Mouse (Mus musculus): Measurements from ENCODE around the gene Tigd3. TPM values are rescaled to one million over a fixed set of nuclear protein-coding genes. Genes with fewer than 3 reads are reported as not detected.

Tigd3 gene
- polyA plus RNA-seq, 1 experiment from 2014 or later, result 10.7 TPM

DNA sequence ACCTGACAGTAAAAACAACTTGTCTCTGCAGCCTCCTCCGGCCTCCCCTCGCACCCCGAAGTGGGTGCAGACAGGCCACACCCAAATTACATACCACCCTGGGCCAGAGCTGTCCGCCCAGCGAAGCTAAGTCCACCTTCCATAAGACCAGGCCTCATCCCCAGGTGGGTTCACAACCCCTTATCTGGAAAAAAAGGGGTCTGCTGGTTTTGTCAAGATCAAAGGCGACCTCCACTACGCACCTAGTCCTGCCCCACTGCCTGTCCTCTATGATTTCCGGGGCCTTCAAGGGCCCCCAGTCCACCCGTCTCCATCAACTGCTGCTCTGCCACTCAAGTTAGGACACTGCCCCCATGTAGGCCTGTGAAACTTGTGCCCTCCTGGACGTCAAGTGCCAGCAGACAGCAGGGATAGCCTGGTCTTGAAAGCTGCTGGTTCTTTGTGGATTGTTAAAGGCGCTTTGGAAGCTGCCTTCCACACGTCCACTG is 49.1 kb downstream of the Tigd3 start:
- H3K4me1 ChIP-seq (replicated peaks; ENCODE audit: control insufficient read depth, insufficient read depth, low read length), result peaks cover 58% of the 10 kb centered on the region
- DNase-seq (ENCODE audit: low spot score), result no peak
- H3K27ac ChIP-seq (ENCODE audit: low read depth, low read length), result peak overlapping the region; percentile 97; the same call in 1 of the 2 replicates
- WGBS, result 79% methylated on average over 12 of the region's 12 CpGs
- H3K9ac ChIP-seq (ENCODE audit: low read length), result peak overlapping the region; percentile 1; the same call in 1 of the 2 replicates
- H3K36me3 ChIP-seq (ENCODE audit: control insufficient read depth, insufficient read depth, low read length), result no peaks in the 10 kb centered on the region
- H3K4me3 ChIP-seq (ENCODE audit: low read depth, low read length), result no peak overlapping the region
- H3K9me3 ChIP-seq (ENCODE audit: control insufficient read depth, low read length), result no peaks in the 10 kb centered on the region
- no peak for ATAC-seq (replicated peaks; ENCODE audit: low FRiP score)
- peak overlapping the region; percentile 54 for H3K4me2 ChIP-seq (ENCODE audit: low read depth, low read length, severe bottlenecking)
- no peaks in the 10 kb centered on the region for H3K27me3 ChIP-seq (ENCODE audit: control insufficient read depth, insufficient read depth, low read length)

DNA sequence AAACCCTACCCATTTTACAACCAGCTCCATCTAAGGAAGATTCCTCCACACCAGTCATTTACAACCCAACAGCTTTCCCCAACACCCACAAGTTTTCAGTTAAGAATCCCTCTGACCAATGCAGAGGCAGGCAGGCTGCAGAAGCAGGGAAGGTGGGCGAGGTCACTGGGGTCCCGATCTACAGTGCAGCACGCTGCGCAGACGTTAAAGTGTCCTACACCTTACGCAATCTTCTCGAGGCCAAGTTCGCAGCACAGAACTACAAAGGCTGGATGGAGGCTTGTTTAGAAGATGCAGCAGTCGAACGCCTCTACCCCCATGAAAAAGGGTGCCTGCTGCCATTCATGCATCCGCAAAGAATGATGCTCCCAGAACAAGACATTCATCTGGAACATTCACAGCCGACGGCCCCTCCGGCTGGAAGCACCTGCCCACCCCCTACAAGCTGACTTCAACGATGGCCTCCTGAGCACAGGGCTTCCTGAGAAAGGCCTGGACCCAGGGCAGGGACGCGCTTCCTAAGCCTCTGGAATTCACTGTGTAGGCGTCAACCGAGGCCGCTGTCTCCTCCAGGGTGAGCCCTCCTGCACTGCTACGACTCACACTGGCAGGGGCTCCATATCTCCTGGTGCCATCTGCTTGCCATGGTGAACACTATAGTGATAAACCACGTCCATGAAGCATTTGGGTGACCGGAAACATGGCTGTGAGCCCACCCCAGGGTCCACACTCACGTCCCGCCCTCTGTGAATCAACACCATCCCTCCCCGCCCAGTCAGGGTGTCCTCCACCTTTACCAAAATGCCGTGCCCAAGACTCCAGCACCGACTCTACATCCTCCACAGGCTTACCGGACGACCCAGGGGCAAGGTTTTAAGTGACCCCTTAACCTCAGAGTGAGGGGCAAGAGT is 49.9 kb downstream of the Tigd3 start:
- H3K4me1 ChIP-seq (replicated peaks; ENCODE audit: control insufficient read depth, insufficient read depth, low read length), result peaks cover 53% of the 10 kb centered on the region
- H3K27me3 ChIP-seq (ENCODE audit: control insufficient read depth, insufficient read depth, low read length), result no peaks in the 10 kb centered on the region
- DNase-seq (ENCODE audit: low spot score) (no peak), ATAC-seq (replicated peaks; ENCODE audit: low FRiP score) (no peak)
- no peaks in the 10 kb centered on the region for H3K9me3 ChIP-seq (ENCODE audit: control insufficient read depth, low read length)
- no peak overlapping the region; the same call in 1 of the 2 replicates for H3K9ac ChIP-seq (ENCODE audit: low read length)
- no peak overlapping the region for H3K27ac ChIP-seq (ENCODE audit: low read depth, low read length)
- no peak overlapping the region; the same call in 1 of the 2 replicates for H3K4me3 ChIP-seq (ENCODE audit: low read depth, low read length)
- WGBS, result 86% methylated on average over 30 of the region's 30 CpGs
- no peaks in the 10 kb centered on the region for H3K36me3 ChIP-seq (ENCODE audit: control insufficient read depth, insufficient read depth, low read length)
- H3K4me2 ChIP-seq (ENCODE audit: low read depth, low read length, severe bottlenecking), result peak overlapping the region; percentile 29; the same call in 1 of the 2 replicates

DNA sequence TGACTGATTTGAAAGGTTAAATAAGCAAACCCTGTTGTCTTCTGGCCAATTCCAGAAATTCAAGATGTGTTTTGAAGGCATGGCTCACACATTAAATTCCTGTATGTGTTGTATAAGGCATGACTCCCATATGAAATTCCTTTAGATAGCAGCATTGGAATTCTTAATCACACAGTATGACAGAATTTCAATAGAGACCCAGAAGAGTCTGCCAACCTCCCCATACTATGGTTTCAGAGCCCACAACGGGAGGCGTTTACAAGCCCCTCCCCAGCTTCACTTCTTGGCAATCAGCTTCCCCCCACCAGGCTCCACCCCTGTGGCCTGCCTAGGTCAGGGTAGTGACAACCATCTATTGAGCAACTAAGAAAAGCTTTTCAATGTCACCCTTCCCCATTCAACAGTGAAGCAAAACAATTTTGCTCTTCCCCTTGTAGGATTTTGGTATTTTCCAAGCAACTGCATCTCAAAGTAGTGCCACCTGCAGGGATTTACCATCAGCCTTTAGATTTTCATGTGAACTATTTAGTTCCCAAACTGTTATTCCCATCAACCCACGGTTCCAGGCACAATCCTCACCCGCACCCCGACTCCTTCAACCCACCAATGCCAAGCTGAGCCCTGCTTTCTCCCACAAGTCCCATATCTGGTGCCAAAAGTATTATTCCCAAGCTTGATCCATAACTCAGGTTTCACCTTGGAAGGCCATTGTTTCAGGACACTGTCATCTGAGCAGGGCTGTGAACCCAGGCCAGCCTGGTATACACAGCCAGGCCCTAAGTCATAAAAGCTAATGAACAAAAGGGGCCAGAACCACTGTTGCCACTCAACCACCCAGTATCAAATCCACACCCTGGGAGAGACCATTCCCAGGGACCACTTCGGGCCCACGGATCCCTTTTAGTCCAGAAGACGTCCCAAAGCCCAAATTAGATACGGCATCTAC is 50.9 kb downstream of the Tigd3 start:
- peaks cover 43% of the 10 kb centered on the region for H3K4me1 ChIP-seq (replicated peaks; ENCODE audit: control insufficient read depth, insufficient read depth, low read length)
- no peak for ATAC-seq (replicated peaks; ENCODE audit: low FRiP score)
- no peak overlapping the region for H3K9ac ChIP-seq (ENCODE audit: low read length)
- DNase-seq (ENCODE audit: low spot score), result no peak
- H3K27me3 ChIP-seq (ENCODE audit: control insufficient read depth, insufficient read depth, low read length), result no peaks in the 10 kb centered on the region
- H3K36me3 ChIP-seq (ENCODE audit: control insufficient read depth, insufficient read depth, low read length), result no peaks in the 10 kb centered on the region
- 70% methylated on average over 9 of the region's 9 CpGs for WGBS
- H3K4me3 ChIP-seq (ENCODE audit: low read depth, low read length), result no peak overlapping the region
- peak overlapping the region; percentile 3; the same call in 1 of the 2 replicates for H3K27ac ChIP-seq (ENCODE audit: low read depth, low read length)
- H3K4me2 ChIP-seq (ENCODE audit: low read depth, low read length, severe bottlenecking), result peak overlapping the region; percentile 27; the same call in 1 of the 2 replicates
- H3K9me3 ChIP-seq (ENCODE audit: control insufficient read depth, low read length), result no peaks in the 10 kb centered on the region

DNA sequence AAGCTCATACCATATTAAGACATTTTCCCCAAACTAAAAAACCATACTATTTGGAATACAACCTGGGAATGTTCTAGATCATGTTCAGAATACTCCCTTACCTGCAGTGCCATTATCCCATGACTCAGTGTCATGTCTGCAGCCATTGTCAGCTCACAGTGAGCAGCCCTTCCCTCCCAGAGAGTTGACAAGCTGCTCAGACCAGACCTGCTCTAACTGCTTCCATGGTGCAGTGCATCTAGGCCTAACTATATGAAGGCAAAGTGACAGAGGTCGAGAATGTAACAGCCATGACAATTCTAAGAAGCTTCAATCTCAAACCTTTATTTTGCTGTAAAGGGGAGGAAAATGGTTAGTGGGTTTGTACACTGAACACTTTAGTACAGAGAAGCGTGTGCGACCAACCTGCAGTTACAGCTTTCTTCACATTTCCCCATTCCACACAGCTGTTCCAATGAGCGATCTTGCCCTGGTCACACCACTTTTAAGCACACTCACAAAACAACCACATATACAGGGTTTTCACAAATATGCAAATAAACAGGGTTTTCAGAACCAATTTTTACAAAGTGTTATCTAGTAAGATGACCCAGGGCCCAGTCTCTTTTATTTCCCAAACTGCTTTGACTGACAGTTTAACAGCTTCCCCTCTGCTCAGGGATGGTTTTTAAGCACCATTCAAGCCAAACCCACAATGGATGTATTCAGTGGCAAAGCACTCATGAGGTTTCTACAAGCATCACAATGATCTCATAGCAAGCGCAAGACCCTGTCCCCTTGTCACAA is 51.8 kb downstream of the Tigd3 start:
- H3K27me3 ChIP-seq (ENCODE audit: control insufficient read depth, insufficient read depth, low read length), result no peaks in the 10 kb centered on the region
- H3K4me2 ChIP-seq (ENCODE audit: low read depth, low read length, severe bottlenecking), result peak overlapping the region; percentile 27; the same call in 1 of the 2 replicates
- no peak overlapping the region for H3K9ac ChIP-seq (ENCODE audit: low read length)
- H3K27ac ChIP-seq (ENCODE audit: low read depth, low read length), result peak overlapping the region; percentile 3; the same call in 1 of the 2 replicates
- WGBS, result 61% methylated on average over 5 of the region's 5 CpGs
- no peaks in the 10 kb centered on the region for H3K9me3 ChIP-seq (ENCODE audit: control insufficient read depth, low read length)
- peaks cover 35% of the 10 kb centered on the region for H3K4me1 ChIP-seq (replicated peaks; ENCODE audit: control insufficient read depth, insufficient read depth, low read length)
- no peak overlapping the region for H3K4me3 ChIP-seq (ENCODE audit: low read depth, low read length)
- ATAC-seq (replicated peaks; ENCODE audit: low FRiP score), result no peak
- no peaks in the 10 kb centered on the region for H3K36me3 ChIP-seq (ENCODE audit: control insufficient read depth, insufficient read depth, low read length)
- no peak for DNase-seq (ENCODE audit: low spot score)

DNA sequence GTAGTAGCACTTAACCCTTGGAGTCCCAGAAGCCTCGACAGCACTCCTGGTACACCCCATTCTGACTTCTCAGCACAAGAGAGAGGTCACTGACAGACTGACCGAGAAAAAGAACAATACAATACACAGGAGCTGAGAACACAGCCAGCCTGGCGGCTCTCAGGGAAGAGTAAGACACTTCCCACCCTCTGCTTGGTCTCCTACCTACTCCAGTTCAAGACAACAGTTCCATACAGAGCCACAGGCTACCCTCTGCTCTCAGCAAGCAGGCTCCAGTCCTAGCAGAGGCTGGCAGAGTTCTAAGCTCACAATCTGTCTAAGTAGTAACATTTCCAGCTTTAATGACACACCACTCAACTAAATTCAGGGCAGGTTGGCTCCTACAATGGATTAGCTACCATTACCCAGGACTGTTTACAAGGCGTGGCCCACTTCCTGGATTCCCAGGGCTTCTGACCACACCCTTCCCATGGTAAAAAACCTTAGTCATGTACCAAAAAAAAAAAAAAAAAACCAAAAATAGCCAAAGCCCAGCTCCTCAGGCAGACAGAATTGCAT is 52.5 kb downstream of the Tigd3 start:
- Histone ChIP-seq H3K36me3 (ENCODE audit: control insufficient read depth, insufficient read depth, low read length) (no peaks in the 10 kb centered on the region), H3K9ac (ENCODE audit: low read length) (no peak overlapping the region), H3K4me1 (replicated peaks; ENCODE audit: control insufficient read depth, insufficient read depth, low read length) (peaks cover 29% of the 10 kb centered on the region), H3K9me3 (ENCODE audit: control insufficient read depth, low read length) (no peaks in the 10 kb centered on the region), H3K27ac (ENCODE audit: low read depth, low read length) (no peak overlapping the region), H3K4me2 (ENCODE audit: low read depth, low read length, severe bottlenecking) (no peak overlapping the region), H3K4me3 (ENCODE audit: low read depth, low read length) (no peak overlapping the region), H3K27me3 (ENCODE audit: control insufficient read depth, insufficient read depth, low read length) (no peaks in the 10 kb centered on the region)
- no peak for DNase-seq (ENCODE audit: low spot score)
- 68% methylated on average over 4 of the region's 4 CpGs for WGBS
- ATAC-seq (replicated peaks; ENCODE audit: low FRiP score), result no peak

Other genes starting within 250 kb of the Tigd3 start
- gene Sipa1, start 230.4 kb downstream of the Tigd3 start, polyA plus RNA-seq (2014; fragmentation: Nextera tagmentation; extraction: Ambion mirVana), result 18.4 and 19.9 TPM in 2 replicates
- gene Map3k11, start 205.4 kb downstream of the Tigd3 start, polyA plus RNA-seq (2014; fragmentation: Nextera tagmentation; extraction: Ambion mirVana), result 20.4 and 21.7 TPM in 2 replicates
- gene Pcnx3, start 205.2 kb downstream of the Tigd3 start, polyA plus RNA-seq (2014; fragmentation: Nextera tagmentation; extraction: Ambion mirVana), result 34.1 and 37.7 TPM in 2 replicates
- not detected in 2 replicates for gene Kcnk7, start 189.8 kb downstream of the Tigd3 start, polyA plus RNA-seq (2014; fragmentation: Nextera tagmentation; extraction: Ambion mirVana)
- 6.8 and 7.4 TPM in 2 replicates for gene Ehbp1l1, start 167.8 kb downstream of the Tigd3 start, polyA plus RNA-seq (2014; fragmentation: Nextera tagmentation; extraction: Ambion mirVana)
- gene Fam89b, start 164.5 kb downstream of the Tigd3 start, polyA plus RNA-seq (2014; fragmentation: Nextera tagmentation; extraction: Ambion mirVana), result 140 and 162 TPM in 2 replicates
- gene Ltbp3, start 153.2 kb downstream of the Tigd3 start, polyA plus RNA-seq (2014; fragmentation: Nextera tagmentation; extraction: Ambion mirVana), result 5.0 and 5.5 TPM in 2 replicates
- gene Scyl1, start 122.7 kb downstream of the Tigd3 start, polyA plus RNA-seq (2014; fragmentation: Nextera tagmentation; extraction: Ambion mirVana), result 65.2 and 66.3 TPM in 2 replicates
- 20.4 and 24.5 TPM in 2 replicates for gene Frmd8, start 18.9 kb downstream of the Tigd3 start, polyA plus RNA-seq (2014; fragmentation: Nextera tagmentation; extraction: Ambion mirVana)
- gene Slc25a45, start 16.3 kb downstream of the Tigd3 start, polyA plus RNA-seq (2014; fragmentation: Nextera tagmentation; extraction: Ambion mirVana), result 0.90 and 1.1 TPM in 2 replicates
- 232 and 246 TPM in 2 replicates for gene Dpf2, start 18.9 kb upstream of the Tigd3 start, polyA plus RNA-seq (2014; fragmentation: Nextera tagmentation; extraction: Ambion mirVana)
- gene Cdc42ep2, start 30.7 kb upstream of the Tigd3 start, polyA plus RNA-seq (2014; fragmentation: Nextera tagmentation; extraction: Ambion mirVana), result 1.8 and 2.5 TPM in 2 replicates
- gene Pola2, start 70.1 kb upstream of the Tigd3 start, polyA plus RNA-seq (2014; fragmentation: Nextera tagmentation; extraction: Ambion mirVana), result 108 and 118 TPM in 2 replicates
- gene Slc22a20, start 92.0 kb upstream of the Tigd3 start, polyA plus RNA-seq (2014; fragmentation: Nextera tagmentation; extraction: Ambion mirVana), result not detected in 2 replicates
- gene Capn1, start 121.7 kb upstream of the Tigd3 start, polyA plus RNA-seq (2014; fragmentation: Nextera tagmentation; extraction: Ambion mirVana), result 3.9 and 5.3 TPM in 2 replicates
- gene Syvn1, start 152.4 kb upstream of the Tigd3 start, polyA plus RNA-seq (2014; fragmentation: Nextera tagmentation; extraction: Ambion mirVana), result 29.1 and 35.8 TPM in 2 replicates
- gene Mrpl49, start 163.6 kb upstream of the Tigd3 start, polyA plus RNA-seq (2014; fragmentation: Nextera tagmentation; extraction: Ambion mirVana), result 86.8 and 89.2 TPM in 2 replicates
- gene Fau, start 163.7 kb upstream of the Tigd3 start, polyA plus RNA-seq (2014; fragmentation: Nextera tagmentation; extraction: Ambion mirVana), result 729 and 755 TPM in 2 replicates
- gene Znhit2, start 167.0 kb upstream of the Tigd3 start, polyA plus RNA-seq (2014; fragmentation: Nextera tagmentation; extraction: Ambion mirVana), result 39.6 and 42.5 TPM in 2 replicates
- 31.7 and 33.3 TPM in 2 replicates for gene Tm7sf2, start 174.2 kb upstream of the Tigd3 start, polyA plus RNA-seq (2014; fragmentation: Nextera tagmentation; extraction: Ambion mirVana)
- 60.3 and 61.8 TPM in 2 replicates for gene Vps51, start 183.1 kb upstream of the Tigd3 start, polyA plus RNA-seq (2014; fragmentation: Nextera tagmentation; extraction: Ambion mirVana)
- not detected in 2 replicates for gene Tmem262, start 185.9 kb upstream of the Tigd3 start, polyA plus RNA-seq (2014; fragmentation: Nextera tagmentation; extraction: Ambion mirVana)
- gene Gm28374, start 188.1 kb upstream of the Tigd3 start, polyA plus RNA-seq (2014; fragmentation: Nextera tagmentation; extraction: Ambion mirVana), result 1.2 and 1.5 TPM in 2 replicates
- gene Zfpl1, start 190.8 kb upstream of the Tigd3 start, polyA plus RNA-seq (2014; fragmentation: Nextera tagmentation; extraction: Ambion mirVana), result 62.5 and 75.0 TPM in 2 replicates
- gene Cdca5, start 190.8 kb upstream of the Tigd3 start, polyA plus RNA-seq (2014; fragmentation: Nextera tagmentation; extraction: Ambion mirVana), result 75.5 and 76.7 TPM in 2 replicates
- 0.90 and 1.3 TPM in 2 replicates for gene AC131692.1, start 200.3 kb upstream of the Tigd3 start, polyA plus RNA-seq (2014; fragmentation: Nextera tagmentation; extraction: Ambion mirVana)
- gene Naaladl1, start 211.6 kb upstream of the Tigd3 start, polyA plus RNA-seq (2014; fragmentation: Nextera tagmentation; extraction: Ambion mirVana), result 0.93 and 1.0 TPM in 2 replicates
- gene Sac3d1, start 224.5 kb upstream of the Tigd3 start, polyA plus RNA-seq (2014; fragmentation: Nextera tagmentation; extraction: Ambion mirVana), result 64.5 and 73.7 TPM in 2 replicates
- 27.4 and 30.9 TPM in 2 replicates for gene Snx15, start 234.2 kb upstream of the Tigd3 start, polyA plus RNA-seq (2014; fragmentation: Nextera tagmentation; extraction: Ambion mirVana)
- gene Batf2, start 246.8 kb upstream of the Tigd3 start, polyA plus RNA-seq (2014; fragmentation: Nextera tagmentation; extraction: Ambion mirVana), result not detected in 2 replicates
- gene Arl2, start 247.4 kb upstream of the Tigd3 start, polyA plus RNA-seq (2014; fragmentation: Nextera tagmentation; extraction: Ambion mirVana), result 72.2 and 79.6 TPM in 2 replicates

Data from forebrain, embryonic 11.5 days (tissue).